Mouse (Mus musculus) midbrain, embryonic 16.5 days (tissue): Measurements from ENCODE around the gene Lcmt1. TPM values are rescaled to one million over a fixed set of nuclear protein-coding genes. Genes with fewer than 3 reads are reported as not detected.

Experiments used
- ATAC-seq: fragments of 200-750 bp; cut with Nextera tagmentation; 2 replicates; pipeline ENCODE4 v1.8.0; 2017; ENCODE audit warnings: moderate TSS enrichment
- H3K27ac ChIP-seq: fragments of 300-500 bp; sonication (generic); 2 replicates; pipeline ENCODE4 v1.5.1; 2014; ENCODE audit warnings: mild to moderate bottlenecking, low read length, mixed read lengths
- H3K27me3 ChIP-seq: fragments of 300-500 bp; sonication (generic); 2 replicates; pipeline ENCODE4 v1.6.1; 2014; ENCODE audit warnings: low read depth, low read length, mixed read lengths; ENCODE audit not compliant: control insufficient read depth, insufficient read depth
- H3K36me3 ChIP-seq: fragments of 300-500 bp; sonication (generic); 2 replicates; pipeline ENCODE4 v1.6.1; 2014; ENCODE audit warnings: mild to moderate bottlenecking, low read length, moderate library complexity, mixed read lengths; ENCODE audit not compliant: control insufficient read depth, insufficient read depth
- H3K4me1 ChIP-seq: fragments of 300-500 bp; sonication (generic); 2 replicates; pipeline ENCODE4 v1.6.1; 2014; ENCODE audit warnings: mild to moderate bottlenecking, low read length, mixed read lengths; ENCODE audit not compliant: control insufficient read depth, insufficient read depth
- H3K4me2 ChIP-seq: fragments of 300-500 bp; sonication (generic); 2 replicates; pipeline ENCODE4 v1.6.1; 2014; ENCODE audit warnings: mild to moderate bottlenecking, low read length, mixed read lengths
- H3K4me3 ChIP-seq: fragments of 300-500 bp; sonication (generic); 2 replicates; pipeline ENCODE4 v1.5.1; 2014; ENCODE audit warnings: low read depth, mild to moderate bottlenecking, low read length, moderate library complexity, mixed read lengths
- H3K9ac ChIP-seq: fragments of 300-500 bp; sonication (generic); 2 replicates; pipeline ENCODE4 v1.6.1; 2014; ENCODE audit warnings: low read depth, low read length, mixed read lengths
- H3K9me3 ChIP-seq: fragments of 300-500 bp; sonication (generic); replicated peaks from 2 replicates; pipeline ENCODE4 v1.6.1; 2014; ENCODE audit warnings: mild to moderate bottlenecking, low read length, mixed read lengths; ENCODE audit not compliant: control insufficient read depth, poor library complexity, severe bottlenecking
- WGBS: fragments of 180-500 bp; shearing (Covaris S2); extraction: QIAGEN DNeasy Blood & Tissue Kit; methylation state at CpG from one replicate; pipeline ENCODE4 v1.1.7; 2014; 5-methylcytosine and 5-hydroxymethylcytosine counted together
- polyA plus RNA-seq: library from polyadenylated mRNA; unstranded; fragments of >200 nt; fragmentation: Nextera tagmentation; extraction: Ambion mirVana; gene quantifications from 2 replicates; pipeline ENCODE4 v1.2.1, GENCODE M21; 2015

Gene Lcmt1
- polyA plus RNA-seq, 1 experiment from 2014 or later, result 117 TPM

GRCm38 (mm10) chr7:123452551-123452950 is 83.0 kb downstream of the Lcmt1 start:
- Histone ChIP-seq H3K4me3 (no peak overlapping the region), H3K9me3 (no peaks in the 10 kb centered on the region), H3K9ac (no peak overlapping the region), H3K27ac (no peak overlapping the region), H3K4me1 (no peaks in the 10 kb centered on the region), H3K36me3 (no peaks in the 10 kb centered on the region), H3K27me3 (no peaks in the 10 kb centered on the region), H3K4me2 (no peak overlapping the region)
- 84% methylated on average over 6 of the region's 6 CpGs for WGBS
- ATAC-seq, result no peak

GRCm38 (mm10) chr7:123453066-123453465 is 83.5 kb downstream of the Lcmt1 start:
- Histone ChIP-seq H3K27me3 (no peaks in the 10 kb centered on the region), H3K4me1 (no peaks in the 10 kb centered on the region), H3K9me3 (no peaks in the 10 kb centered on the region), H3K4me2 (no peak overlapping the region), H3K9ac (no peak overlapping the region), H3K36me3 (no peaks in the 10 kb centered on the region), H3K27ac (no peak overlapping the region), H3K4me3 (no peak overlapping the region)
- 92% methylated on average over 8 of the region's 8 CpGs for WGBS
- no peak for ATAC-seq

GRCm38 (mm10) chr7:123455088-123455487 is 85.5 kb downstream of the Lcmt1 start:
- Histone ChIP-seq H3K4me3 (no peak overlapping the region), H3K27ac (no peak overlapping the region), H3K27me3 (no peaks in the 10 kb centered on the region), H3K4me1 (no peaks in the 10 kb centered on the region), H3K4me2 (no peak overlapping the region), H3K36me3 (no peaks in the 10 kb centered on the region), H3K9me3 (no peaks in the 10 kb centered on the region), H3K9ac (no peak overlapping the region)
- WGBS, result 96% methylated on average over 3 of the region's 3 CpGs
- no peak for ATAC-seq

- Histone ChIP-seq H3K36me3 (no peaks in the 10 kb centered on the region), H3K27me3 (no peaks in the 10 kb centered on the region), H3K4me1 (no peaks in the 10 kb centered on the region), H3K9me3 (no peaks in the 10 kb centered on the region), H3K9ac (no peak overlapping the region), H3K4me2 (no peak overlapping the region), H3K27ac (no peak overlapping the region), H3K4me3 (no peak overlapping the region)
- no peak for ATAC-seq
- 89% methylated on average over 4 of the region's 4 CpGs for WGBS
These were observed 88.7 kb downstream of the Lcmt1 start for GRCm38 (mm10) chr7:123458309-123458708.

DNA sequence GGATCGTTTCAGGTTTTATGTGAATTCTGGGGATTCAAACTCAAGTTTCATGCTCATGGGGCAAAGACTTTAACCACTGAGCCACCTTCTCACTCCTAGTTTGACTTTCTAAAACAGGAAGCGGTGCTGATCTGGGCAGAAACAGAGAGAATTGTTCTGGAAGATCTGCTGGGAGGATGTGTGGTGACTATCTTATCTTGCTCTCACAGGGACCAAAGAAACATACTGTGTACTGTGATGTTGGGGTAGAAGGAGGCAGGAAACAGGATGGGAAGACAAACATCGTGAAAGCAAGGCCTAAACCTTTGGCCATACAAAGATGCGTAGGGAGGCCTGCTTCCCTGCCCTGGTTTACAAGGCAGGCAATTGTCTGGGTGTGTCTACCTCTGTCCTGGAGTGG is 89.7 kb downstream of the Lcmt1 start:
- WGBS, result 85% methylated on average over 4 of the region's 4 CpGs
- Histone ChIP-seq H3K27ac (no peak overlapping the region), H3K4me3 (no peak overlapping the region), H3K27me3 (no peaks in the 10 kb centered on the region), H3K4me2 (no peak overlapping the region), H3K9me3 (no peaks in the 10 kb centered on the region), H3K4me1 (no peaks in the 10 kb centered on the region), H3K36me3 (no peaks in the 10 kb centered on the region), H3K9ac (no peak overlapping the region)
- ATAC-seq, result no peak

DNA sequence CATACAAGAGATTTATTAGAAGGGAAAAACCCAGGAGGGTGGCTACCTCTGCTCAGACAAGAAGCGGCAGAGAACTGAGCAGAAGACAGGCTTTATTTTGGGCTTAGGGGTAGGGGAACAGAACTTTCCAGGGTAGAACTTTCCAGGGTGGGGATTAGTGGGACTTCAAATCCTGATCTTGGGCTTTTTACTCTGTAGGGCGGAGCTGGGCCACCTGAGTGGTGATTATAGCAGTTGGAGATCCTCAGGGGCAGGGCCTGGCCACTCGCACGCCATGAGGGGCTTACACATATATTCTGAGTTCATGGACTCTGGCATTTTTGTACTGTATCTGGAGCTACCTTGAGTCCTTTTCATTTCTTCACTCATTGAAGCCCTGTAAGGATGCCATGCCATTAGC is 91.7 kb downstream of the Lcmt1 start:
- no peak overlapping the region for H3K4me3 ChIP-seq
- H3K36me3 ChIP-seq, result no peaks in the 10 kb centered on the region
- H3K4me1 ChIP-seq, result no peaks in the 10 kb centered on the region
- H3K9me3 ChIP-seq, result no peaks in the 10 kb centered on the region
- ATAC-seq, result no peak
- H3K9ac ChIP-seq, result no peak overlapping the region
- no peaks in the 10 kb centered on the region for H3K27me3 ChIP-seq
- H3K4me2 ChIP-seq, result no peak overlapping the region
- H3K27ac ChIP-seq, result no peak overlapping the region
- WGBS, result 80% methylated on average over 4 of the region's 4 CpGs

GRCm38 (mm10) chr7:123462070-123462501 is 92.5 kb downstream of the Lcmt1 start, which contains the start of gene Aqp8:
Gene Aqp8 (plus strand): TSS chr7:123462291.
- Histone ChIP-seq H3K36me3 (no peaks in the 10 kb centered on the region), H3K4me1 (no peaks in the 10 kb centered on the region), H3K9ac (no peak within 1 kb of the TSS), H3K9me3 (no peaks in the 10 kb centered on the region), H3K4me3 (no peak within 1 kb of the TSS), H3K27me3 (no peaks in the 10 kb centered on the region), H3K4me2 (no peak within 1 kb of the TSS), H3K27ac (no peak within 1 kb of the TSS)
- WGBS, result 70% methylated on average over 9 of the region's 9 CpGs
- ATAC-seq, result no peak

GRCm38 (mm10) chr7:123463569-123463968 is 94.0 kb downstream of the Lcmt1 start:
- 83% methylated on average over 4 of the region's 4 CpGs for WGBS
- Histone ChIP-seq H3K4me3 (no peak overlapping the region), H3K9me3 (no peaks in the 10 kb centered on the region), H3K4me2 (no peak overlapping the region), H3K9ac (no peak overlapping the region), H3K36me3 (no peaks in the 10 kb centered on the region), H3K4me1 (no peaks in the 10 kb centered on the region), H3K27ac (no peak overlapping the region), H3K27me3 (no peaks in the 10 kb centered on the region)
- no peak for ATAC-seq

- no peaks in the 10 kb centered on the region for H3K36me3 ChIP-seq
- no peaks in the 10 kb centered on the region for H3K27me3 ChIP-seq
- WGBS, result 34% methylated on average over 6 of the region's 6 CpGs
- no peak overlapping the region for H3K9ac ChIP-seq
- no peaks in the 10 kb centered on the region for H3K9me3 ChIP-seq
- H3K4me3 ChIP-seq, result no peak overlapping the region
- ATAC-seq, result peak; percentile 71; the same call in 1 of the 2 replicates
- no peak overlapping the region for H3K4me2 ChIP-seq
- no peak overlapping the region for H3K27ac ChIP-seq
- H3K4me1 ChIP-seq, result no peaks in the 10 kb centered on the region
These were observed 96.3 kb downstream of the Lcmt1 start for GRCm38 (mm10) chr7:123465692-123466387.
